Mouse (Mus musculus) urinary bladder, postnatal 10 days (tissue): ENCODE data around the gene Gas2l3.

Experiments used
- DNase-seq: peaks from one replicate; pipeline ENCODE4 v3.0.0; 2022; ENCODE audit warnings: low spot score

The Gas2l3 gene

DNA sequence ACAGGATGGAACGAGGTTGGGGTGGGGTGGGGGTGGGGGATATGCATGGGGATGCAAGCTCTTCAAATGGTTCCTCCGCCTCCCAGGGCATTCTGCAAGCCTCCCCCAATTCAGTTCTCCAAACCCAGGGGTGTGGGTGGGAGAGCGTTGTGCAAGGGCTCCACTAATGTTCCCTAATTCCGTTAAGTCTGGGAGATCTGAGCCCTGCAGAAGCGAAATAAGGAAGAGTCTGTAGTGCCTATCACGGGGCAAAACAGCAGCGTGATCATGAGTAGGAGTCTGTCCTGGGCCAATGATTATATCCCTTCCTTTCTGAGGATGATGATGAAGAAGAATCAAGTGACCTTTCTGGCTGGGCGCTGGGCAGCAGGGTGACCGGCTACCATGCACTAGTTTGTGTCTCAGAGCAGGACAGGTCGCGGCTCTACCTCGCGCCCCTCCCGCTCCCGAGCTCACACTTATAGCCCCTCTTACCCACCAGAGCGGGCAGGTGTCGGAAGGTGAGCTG lies 598 bp downstream of the Gas2l3 start:
- no peak for DNase-seq

DNA sequence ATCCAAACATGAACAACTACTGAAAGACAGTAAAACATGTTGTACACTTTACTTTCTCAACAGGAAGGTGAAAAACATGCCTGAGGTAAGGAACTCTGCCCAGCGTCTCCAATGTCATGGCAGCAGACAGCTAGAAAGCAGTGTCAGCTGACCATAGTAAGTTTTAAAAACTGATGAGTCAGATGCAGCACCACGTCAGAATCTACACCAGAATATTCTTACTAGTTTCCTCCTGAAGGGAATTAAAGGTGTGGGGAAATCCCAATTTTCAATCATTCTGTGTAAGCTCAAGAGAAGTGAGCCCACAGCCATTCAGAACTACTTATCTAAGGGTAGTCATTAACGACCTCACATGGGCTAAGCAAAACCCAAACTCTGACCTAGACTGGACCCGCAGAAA lies 1.1 kb downstream of the Gas2l3 start:
- no peak for DNase-seq

DNA sequence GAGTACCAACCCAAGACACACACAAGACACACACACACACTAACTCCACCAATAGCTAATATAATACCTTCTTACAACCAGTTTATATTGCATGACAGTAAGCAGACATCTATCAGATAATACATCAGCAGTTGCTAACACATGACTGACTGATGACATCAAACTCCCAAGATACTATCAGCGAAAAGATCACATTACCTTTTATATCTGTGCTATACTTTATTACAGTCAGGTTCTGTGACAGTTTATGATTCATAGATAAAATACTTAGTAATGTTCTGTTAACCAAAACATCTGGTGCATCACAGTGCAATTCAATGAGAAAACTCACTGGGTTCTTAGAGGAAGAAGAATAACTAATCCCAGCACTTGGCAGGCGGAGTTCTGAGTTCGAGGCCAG lies 1.8 kb downstream of the Gas2l3 start:
- DNase-seq = no peak

DNA sequence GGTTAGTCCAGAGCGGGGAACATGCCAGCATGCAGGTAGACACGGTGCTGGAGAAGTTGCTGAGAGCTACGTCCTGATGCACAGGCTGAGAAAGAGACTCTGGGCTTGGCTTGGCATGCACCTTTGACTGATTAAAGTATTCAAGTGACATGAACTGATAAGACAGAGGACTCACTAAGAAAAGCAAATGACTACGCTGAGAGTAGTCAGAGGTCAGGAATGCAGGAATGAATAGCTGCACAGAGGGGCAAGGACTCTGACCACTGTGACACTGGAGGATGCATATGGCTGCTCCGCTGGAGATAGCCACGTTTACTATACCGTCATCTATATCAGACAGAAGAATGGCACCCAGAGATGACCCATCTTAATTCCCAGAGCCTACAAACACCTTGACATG lies 4.4 kb downstream of the Gas2l3 start:
- DNase-seq = no peak

DNA sequence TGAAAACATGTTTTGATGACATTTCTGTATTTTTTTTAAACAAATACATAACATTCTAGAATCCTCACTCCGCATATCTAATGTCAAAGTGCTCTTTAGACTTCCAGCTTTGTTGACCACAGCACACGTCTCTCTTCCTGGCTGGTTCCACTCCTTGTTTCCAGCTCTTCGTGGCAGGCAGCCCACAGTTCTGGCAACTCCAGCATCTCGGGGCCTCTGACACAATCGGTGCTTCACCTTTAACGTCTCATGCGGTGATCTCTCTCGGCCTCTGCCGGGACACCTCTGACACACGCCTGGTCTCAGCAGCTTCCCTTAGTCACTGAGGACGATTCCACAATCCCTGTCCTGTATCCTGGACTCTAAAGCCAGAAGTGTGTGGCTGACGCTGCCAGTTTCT lies 5.8 kb downstream of the Gas2l3 start:
- no peak for DNase-seq

DNA sequence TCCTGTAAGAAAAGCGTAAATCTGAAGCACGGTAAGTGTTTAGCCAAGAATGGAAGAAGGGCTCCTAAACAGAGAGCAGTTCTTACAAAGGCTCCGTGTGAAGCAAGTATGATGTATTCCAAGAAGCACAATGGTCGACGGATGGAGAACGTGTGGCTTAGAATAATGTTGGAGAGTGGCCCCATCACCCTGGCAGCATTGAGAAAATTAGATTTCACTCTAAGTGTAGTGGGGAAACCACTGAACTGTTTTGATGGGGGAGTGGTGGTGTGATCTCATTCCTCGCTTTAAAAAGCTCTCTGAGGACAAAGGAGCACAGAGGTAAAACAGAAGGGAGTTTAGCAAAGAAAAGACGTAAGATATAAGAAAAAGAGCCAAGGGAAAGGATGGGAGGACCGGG lies 6.3 kb downstream of the Gas2l3 start:
- DNase-seq = no peak

DNA sequence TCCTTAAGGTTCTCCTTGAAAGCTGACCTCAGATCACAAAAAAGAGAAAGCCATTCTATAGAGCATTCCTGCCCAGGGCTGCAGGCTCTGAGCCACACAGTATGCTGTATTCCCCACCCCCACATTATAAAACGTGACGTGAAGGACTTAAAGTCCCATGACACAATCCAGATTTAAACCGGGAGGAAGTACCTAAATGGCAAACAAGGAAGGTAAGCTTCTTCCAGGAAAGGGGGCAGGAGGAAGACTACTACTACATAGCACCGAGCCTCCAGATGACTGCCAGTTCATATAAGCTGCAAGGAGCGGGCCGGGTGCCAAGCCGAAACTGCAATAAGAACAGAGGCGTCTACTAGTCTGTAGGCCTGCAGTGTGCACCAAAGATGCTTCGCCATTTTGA lies 7.8 kb downstream of the Gas2l3 start:
- no peak for DNase-seq

DNA sequence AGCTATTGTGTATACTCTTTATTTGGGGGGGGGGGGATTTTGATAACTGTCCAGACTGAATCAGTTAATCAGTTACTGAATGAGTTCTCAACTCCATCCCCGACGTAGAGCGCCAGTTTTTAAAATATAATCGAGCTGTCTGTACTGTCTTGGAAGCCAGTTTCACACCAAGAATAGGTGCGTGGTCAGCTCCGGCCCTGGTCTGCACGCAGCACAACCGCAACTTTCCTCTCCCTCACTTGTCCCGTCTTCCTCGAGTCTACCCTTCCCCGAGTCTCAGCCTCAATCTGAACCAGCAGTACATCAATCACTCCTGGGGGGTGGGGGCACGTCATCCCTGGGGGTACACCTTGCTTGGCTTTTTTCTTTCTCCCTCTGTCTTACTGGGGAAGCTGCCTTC lies 8.4 kb downstream of the Gas2l3 start:
- no peak for DNase-seq

DNA sequence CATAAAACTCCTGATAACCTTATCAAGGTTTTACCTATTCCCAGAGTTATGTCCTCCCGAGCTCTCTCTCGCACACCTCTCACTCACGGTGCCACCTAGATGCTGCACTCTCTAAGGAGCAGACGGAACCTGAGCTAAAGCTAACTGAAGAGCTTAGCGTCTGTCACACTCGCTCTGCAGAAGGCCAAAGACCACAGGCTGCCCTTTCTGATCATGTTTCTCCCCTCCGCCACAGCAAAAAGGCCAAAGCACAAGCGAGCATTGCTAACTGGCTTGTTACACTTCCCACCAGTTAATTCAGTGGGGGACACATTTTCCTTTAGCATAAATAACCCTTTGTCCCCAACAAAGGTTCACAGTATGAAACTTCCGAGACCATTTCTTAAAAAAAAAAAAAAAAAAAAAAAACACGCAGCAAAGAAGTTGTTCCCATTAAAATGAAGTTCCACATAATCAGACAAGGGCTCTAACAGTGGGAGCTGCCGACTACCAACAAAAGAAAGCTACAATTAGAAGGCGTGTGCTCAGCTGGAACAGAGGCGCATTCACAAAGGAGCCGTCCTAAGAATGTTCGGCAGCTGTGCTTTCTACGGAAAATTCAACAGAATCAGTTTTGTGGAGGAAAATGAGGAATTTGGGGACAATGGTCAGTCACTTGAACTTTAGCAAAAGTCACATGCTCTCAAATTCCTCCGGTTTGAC lies 9.1 kb downstream of the Gas2l3 start:
- no peak for DNase-seq

DNA sequence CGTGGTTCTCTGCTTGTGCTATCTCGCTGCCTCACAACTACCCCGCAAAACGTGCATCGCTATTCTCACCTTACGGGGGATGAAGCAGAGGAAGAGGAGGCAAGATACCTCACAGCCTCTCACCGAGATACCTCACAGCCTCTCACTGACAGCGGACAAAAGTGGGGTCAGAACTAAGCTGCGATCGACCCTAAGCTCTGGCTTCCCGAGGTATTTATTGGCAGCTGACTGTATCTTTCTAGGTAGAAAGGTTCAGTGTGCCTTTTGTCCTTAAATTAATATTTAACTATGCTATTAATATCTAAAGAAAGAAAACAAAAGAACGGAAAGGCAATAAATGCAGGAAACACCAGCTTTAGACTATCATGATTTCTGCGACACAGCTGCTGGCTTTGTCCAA lies 11.0 kb downstream of the Gas2l3 start:
- DNase-seq = no peak

DNA sequence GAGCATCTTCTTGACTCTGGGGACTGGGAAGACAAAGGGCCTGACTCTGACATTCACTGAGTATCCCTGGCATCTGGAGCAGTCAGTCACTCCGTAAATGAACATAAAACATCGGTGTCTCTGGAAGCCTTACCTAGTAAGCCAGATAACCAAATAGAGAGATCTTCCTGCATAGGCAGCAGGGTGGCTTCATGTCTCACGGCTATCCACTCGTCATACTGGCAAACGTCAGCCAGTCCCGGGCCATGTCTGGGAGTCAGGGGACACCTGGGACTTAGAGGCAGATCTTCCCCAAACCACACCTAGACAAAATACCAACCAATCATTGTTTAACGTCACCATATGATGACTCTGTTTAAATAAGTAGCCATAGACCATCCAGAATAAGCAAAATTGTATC lies 13.0 kb downstream of the Gas2l3 start:
- no peak for DNase-seq

DNA sequence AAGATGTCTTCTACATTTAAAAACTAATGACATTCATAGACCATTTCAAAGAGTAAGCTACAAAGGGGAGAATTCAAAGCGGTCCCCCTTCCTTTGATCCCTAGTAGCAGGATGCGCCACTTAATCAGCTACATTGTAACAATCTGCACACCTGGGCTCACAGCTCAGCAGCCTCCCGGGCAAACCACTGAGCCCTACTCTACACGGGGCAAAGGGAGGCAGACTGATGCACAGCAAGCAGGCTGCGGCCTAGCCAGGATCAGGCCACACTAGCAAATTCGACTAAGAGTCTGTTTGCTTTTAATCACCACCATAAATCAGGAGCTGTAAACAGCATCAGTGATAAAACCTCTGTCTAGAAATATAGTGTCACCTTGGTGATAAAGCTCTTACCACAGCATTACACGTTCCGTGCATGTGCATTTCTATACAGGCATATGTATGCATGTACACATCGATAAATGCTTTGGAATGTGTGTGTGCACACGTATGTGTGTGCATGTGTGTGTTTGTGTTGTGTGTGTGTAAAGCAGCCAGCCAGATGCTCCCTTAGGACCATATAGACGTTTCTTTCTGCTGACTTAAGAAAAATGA lies 18.9 kb downstream of the Gas2l3 start:
- no peak for DNase-seq

DNA sequence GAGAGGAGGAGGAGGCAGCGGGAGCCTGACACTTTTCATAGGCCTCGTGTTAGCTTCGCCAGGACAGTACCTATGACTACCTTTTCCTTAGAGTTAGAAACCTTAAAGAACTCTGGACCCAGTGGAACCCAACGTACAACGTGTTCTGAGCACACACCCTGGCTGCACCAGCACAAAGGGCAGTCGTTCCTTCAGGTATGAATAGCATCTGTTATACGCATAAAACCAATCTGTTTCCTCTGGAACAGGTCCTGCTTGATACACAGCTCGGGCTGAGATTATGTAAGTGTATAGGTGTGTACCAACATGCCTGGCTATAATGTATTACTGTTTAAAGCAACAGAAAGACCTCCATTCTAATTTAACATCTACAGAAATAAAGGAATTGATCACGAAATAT lies 19.6 kb downstream of the Gas2l3 start:
- no peak for DNase-seq

DNA sequence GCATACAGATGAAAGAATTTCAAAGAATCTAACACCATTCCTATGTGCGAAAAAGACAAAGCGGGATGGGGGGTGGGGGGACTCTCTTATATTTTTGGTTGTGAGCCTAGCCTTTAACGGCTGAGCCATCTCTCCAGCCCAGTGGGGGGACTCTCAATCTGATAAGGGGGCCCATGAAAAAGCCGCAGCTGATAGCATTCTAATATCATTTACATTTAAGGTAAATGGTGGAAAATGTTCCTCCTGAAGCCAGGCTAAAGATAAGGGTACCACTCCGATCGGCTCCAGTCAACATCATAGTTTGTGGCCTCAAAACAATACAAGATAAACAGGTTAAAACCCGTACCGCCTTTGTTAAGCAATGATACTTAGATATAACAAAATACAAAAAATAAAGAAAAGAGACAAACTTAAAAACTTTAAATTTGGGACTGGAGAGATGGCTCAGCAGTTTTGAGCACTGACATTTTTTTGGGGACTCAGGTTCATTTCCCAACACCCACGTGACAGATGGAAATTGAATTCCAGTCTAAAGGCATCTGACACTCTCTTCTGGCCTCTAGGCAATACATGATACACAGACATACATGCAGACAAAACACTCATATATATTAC lies 20.5 kb downstream of the Gas2l3 start:
- no peak for DNase-seq

DNA sequence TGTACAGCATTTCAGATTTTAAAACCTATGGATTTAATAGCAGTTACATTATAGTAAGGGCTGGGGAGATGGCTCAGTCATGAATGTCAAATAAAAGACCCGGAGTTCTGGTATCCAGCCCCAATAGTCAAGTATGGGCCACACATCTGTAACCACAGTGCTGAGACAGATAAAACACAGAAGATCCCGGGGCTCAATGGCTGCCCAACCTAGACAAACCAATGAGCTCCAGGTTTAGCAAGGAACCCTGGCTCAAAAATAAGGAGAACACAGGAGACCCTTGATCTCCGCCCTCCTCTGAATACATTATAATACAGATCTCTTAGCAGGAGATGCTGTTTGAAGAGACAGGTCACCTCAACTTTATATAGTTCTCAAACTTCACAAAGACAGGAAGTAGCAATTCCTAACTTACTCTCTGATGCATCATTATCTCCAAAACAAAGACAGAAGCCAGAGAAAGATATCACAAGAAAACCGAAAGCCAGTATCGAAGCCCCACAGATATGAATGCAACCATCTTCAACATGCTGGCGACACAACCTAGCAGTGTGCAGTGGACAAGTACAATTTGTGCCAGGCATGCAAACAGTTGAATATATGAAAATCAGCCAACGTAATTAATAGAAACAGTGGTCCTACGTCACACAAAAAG lies 21.1 kb downstream of the Gas2l3 start:
- no peak for DNase-seq

DNA sequence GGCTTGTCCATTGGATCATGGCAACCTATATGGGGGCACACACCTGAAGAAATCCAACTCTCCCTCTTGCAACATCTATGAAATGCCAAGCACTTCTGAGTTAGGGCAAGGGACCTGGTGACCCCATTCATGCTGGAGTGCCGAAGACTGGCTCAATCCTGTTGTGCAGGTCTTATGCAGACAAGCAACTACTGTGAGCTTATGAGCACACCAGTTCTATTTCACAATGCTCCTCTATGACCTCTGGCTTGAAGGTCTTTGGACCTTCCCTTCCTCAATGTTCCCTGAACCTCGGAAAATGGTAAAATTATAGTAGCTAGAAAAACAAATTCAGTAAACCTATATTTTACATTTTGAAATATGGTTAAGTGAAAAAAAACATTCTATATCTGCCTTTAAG lies 25.8 kb downstream of the Gas2l3 start:
- DNase-seq = no peak

DNA sequence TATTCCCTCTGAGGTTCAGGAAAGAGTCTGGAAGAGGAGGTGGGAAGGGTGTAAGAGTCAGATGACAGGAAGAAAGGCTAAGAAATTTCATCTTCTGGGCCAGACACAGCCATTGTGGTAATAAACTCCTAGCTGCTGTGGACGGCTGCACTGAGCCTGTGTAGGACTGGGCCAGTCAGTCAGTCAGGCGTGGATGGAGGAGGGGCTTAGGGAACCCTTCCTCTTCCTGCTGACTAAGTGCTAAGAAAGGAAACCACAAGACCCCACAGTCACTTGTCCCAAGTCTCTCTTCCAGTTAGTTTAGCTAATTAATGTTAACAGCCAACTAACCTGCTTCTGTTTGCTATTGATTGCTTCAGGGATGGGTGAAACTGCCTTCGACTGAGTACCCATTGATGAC lies 28.3 kb downstream of the Gas2l3 start:
- no peak for DNase-seq

DNA sequence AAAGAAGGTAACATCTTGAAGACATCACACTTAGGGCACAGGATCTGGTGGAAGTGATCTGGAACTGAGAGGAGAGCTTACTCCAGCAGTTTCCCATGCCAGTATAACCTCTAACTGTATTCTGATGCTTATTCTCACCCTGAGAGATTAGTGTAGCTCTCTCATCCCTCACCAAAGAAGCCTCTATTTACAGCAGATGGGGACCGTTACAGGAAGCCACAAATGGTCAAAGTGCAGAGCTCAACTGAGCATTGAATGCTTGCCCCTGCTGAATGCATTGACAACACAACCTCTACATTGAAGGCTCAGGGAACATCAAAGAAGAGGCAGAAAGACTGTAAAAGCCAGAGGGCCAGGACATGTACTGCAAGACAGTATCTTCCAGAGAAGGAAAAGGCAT lies 36.2 kb downstream of the Gas2l3 start:
- no peak for DNase-seq

DNA sequence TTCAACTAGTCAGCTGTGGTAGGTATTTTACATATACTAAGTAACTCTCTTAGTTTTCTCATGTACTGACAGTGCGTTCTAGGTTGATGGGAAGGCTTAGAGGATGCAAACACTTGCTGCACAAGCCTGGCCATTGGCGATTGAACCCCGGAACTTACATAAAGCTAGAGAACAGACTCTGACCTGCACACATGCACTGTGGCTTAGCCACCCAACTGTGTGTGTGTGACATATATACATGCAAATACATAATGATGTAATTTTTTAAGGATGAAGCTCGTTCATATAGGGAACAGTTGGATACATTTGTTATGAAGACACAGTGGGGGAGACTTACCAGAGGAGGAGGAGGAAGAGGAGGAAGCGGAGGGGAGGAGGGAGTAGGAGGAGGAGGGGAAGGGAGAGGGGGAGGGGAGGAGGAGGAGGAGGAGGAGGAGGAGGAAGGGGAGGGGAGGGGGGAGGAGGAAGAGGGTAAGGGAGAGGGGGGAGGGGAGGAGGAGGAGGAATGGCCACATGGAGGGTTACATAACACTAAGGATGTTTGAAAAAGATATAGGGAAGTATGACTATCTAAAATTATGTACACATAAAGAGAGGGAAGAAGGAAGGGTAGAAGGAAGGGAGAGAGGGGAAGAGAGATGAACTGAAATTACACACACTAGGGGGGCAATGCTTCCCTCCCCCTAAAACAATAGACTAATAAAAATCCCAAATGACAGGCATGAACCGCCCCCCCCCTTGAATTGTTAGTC lies 36.9 kb downstream of the Gas2l3 start:
- no peak for DNase-seq

DNA sequence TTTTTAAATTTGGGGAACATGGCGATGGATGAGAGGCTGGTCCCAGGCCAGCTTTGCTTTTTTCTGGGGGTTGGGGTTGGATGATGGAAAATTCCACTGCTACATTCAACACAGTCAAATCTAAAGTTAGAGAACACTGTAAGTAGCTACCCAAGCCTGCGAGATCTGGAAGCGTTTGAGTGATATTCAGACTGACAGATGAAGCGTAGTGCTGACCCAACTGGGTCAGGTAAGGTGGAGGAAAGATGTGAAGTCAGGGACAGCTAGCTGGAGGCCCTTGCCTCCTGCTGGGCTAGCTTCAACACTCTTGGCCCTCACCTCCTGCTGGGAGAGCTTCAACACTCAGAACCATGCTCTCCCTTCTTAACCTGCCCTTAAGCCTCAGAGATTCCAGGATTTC lies 38.8 kb downstream of the Gas2l3 start:
- no peak for DNase-seq

DNA sequence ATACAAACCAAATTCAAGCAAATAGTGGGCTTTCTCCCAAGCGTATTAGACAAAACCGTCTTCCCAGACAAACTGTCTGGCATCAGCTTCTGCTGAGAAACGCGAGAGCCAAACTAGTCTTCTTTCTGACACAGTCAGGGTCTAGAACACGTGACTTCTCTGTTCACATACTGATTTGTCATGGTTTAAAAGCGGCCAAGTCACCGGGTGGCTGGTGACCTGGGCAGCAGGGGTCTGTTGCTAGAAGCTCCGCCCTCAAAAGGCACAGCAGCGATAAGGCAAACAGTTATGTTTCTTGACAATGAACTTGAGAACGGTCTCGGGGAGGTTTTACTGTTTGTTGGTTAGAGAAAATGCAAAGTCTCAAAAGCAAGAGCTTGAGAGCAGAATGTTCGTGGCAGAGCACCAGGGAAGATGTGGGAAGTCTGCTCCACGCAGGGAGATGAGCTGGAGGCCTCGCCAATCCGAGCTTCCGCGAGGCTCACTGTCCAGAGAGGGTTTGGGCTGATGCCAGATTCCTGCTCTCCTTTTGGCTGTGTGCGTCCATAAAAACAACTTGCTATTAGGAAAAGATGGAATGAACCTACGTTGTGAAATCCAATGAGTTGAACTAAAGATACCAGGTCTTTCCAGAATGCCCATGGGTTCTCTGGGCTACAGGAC lies 43.0 kb downstream of the Gas2l3 start:
- DNase-seq = no peak

DNA sequence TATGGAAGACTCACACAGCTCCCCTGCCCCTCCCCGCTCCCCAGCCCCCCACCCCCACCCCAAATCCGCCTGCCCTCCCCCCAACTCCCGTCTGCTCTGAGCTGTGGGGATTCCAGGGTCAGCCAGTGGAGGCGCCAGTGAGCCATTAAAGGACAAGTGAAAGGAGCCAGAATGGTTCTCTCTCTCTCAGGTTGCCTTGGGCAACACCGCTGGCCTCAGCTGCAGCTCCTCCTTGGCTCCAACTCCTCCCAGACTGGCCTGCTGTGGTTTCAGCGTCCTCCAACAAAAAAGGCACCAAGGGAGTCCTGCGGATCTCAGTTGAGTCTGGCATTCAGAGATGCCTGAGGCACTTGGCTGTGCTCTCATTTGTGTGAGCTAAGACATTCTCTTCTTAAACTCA lies 47.9 kb downstream of the Gas2l3 start:
- DNase-seq = no peak
